Mouse (Mus musculus): ENCODE results near the gene Nrxn1.

- TF ChIP-seq MAFK (IDR thresholded peaks at IDR 0.05; ENCODE audit: borderline replicate concordance, low read depth, low read length) = no peak
- no peak for TF ChIP-seq CTCF (IDR thresholded peaks at IDR 0.05 in 2 of 3, conservative IDR thresholded peaks at IDR 0.05 in 1 of 3; ENCODE audit: control insufficient read depth in 1 of 3, insufficient read depth in 1 of 3, low read depth in 2 of 3, low read length in 3 of 3, poor library complexity in 1 of 3, severe bottlenecking in 1 of 3)
- no peak for TF ChIP-seq NRF1 (IDR thresholded peaks at IDR 0.05; ENCODE audit: insufficient read depth, low read depth, low read length, poor library complexity, severe bottlenecking)
- no peak for TF ChIP-seq MAZ (IDR thresholded peaks at IDR 0.05; ENCODE audit: low read depth, low read length)
- no peak for TF ChIP-seq TAL1 (IDR thresholded peaks at IDR 0.05; ENCODE audit: low read length)
- TF ChIP-seq POLR2A (IDR thresholded peaks at IDR 0.05; ENCODE audit: control insufficient read depth in 1 of 2, insufficient read depth in 1 of 2, low read depth in 1 of 2, low read length in 2 of 2, poor library complexity in 1 of 2) = no peak
Observed at GRCm38 (mm10) chr17:90130836-90131235, 962.0 kb downstream of the Nrxn1 start.

Measured in MEL (cell line).